Mouse (Mus musculus): ENCODE data around the gene Fmnl2. TPM values are rescaled to one million over a fixed set of nuclear protein-coding genes. Genes with fewer than 3 reads are reported as not detected.

Gene Fmnl2
- polyA plus RNA-seq, 1 experiment from 2014 or later: 14.7 TPM

DNA sequence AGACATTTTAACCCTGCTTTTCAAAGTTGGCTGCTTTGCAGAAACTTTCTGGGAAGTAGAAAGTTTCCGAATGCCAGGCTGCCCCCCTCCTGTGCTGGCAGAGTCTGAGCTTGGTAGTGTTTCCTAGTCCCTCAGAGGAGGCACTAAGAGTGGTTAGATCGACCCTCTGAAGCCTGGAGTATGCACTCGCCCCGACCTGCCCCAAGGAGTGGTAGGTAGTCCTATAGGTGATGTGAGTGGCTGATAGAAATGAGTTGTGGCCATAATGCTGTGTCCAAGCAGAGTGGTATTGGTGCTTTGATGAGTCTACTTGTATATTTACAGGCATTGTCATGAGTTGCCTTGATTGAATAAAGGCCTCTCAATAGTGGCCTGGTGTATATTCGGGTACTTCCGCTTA, 116.4 kb downstream of the Fmnl2 start:
- 91% methylated on average over 6 of the region's 6 CpGs for WGBS

DNA sequence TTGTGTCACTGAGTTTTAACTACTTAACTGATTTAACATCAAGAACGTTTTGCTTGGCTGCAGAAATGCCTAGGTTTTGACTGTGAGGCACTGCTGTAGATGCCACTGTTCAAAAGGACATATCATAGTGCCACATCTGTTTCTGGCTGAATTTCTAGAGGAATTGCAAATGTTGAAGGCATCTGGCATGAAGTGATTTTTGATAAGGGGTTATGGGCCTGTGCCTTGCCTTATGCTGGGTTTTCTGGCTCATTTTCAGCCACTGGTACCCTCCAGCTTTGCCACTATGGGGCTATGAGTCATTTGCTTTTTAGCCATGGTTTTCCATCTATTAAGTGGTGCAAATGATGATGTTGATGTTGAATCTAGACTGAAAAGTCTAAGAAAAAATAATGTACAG, 117.1 kb downstream of the Fmnl2 start:
- WGBS: 63% methylated on average over 1 of the region's 1 CpGs
- peaks cover 52% of the 10 kb centered on the region for H3K4me1 ChIP-seq (replicated peaks)
- no peak for ATAC-seq (ENCODE audit: insufficient number of reproducible peaks, insufficient read depth, low FRiP score, low TSS enrichment, low read depth)
- no peak overlapping the region for H3K27ac ChIP-seq
- H3K4me2 ChIP-seq: no peak overlapping the region
- H3K4me3 ChIP-seq (replicated peaks): no peak overlapping the region
- no peaks in the 10 kb centered on the region for H3K36me3 ChIP-seq
- no peak overlapping the region for H3K9ac ChIP-seq (replicated peaks)
- no peaks in the 10 kb centered on the region for H3K27me3 ChIP-seq
- H3K9me3 ChIP-seq: no peaks in the 10 kb centered on the region

More for the DNA sequence above, 116.4 kb downstream of the Fmnl2 start:
- Histone ChIP-seq H3K4me3 (replicated peaks) (no peak overlapping the region), H3K4me1 (replicated peaks) (peaks cover 52% of the 10 kb centered on the region), H3K36me3 (no peaks in the 10 kb centered on the region), H3K9ac (replicated peaks) (no peak overlapping the region), H3K27ac (no peak overlapping the region), H3K27me3 (no peaks in the 10 kb centered on the region), H3K9me3 (no peaks in the 10 kb centered on the region), H3K4me2 (no peak overlapping the region)
- no peak for ATAC-seq (ENCODE audit: insufficient number of reproducible peaks, insufficient read depth, low FRiP score, low TSS enrichment, low read depth)

DNA sequence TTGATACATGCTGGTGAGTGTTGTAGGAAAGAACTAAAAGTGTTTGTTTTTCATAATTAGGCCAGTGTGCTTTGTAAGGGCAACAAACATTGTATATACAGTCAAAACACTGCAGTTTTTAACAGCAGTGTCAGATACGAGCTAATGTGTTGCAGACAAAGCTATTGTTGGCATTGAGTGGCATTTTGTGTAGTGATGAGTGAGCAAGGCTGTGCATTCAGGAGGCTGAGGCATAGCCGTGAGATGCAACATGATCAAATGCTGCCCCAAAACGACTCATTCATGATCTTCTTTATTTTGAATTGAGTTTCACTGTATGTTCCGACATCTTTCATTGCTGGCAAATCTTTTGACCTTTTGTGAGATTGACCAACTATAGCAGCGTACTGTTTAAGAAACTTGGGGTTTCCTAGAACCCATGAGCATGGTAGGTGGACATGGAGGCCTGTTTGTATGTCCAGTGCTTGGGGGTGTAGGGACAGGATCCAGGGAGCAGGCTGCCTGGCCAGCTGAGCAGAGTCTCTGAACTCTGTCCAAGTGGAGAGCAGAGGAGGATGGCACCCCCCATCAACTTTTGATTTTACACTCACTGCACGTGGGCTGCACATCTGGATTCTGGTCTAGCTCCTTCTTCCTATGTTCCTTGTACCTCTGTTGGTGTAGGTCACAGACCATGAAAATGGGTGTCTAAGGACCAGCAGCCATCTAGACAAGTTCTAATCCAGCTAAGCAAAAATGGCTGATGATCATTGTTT, 120.4 kb downstream of the Fmnl2 start:
- ATAC-seq (ENCODE audit: insufficient number of reproducible peaks, insufficient read depth, low FRiP score, low TSS enrichment, low read depth): no peak
- H3K4me2 ChIP-seq: no peak overlapping the region
- 0 out of 2 replicates have a peak overlapping the region, but pooled peaks have one; percentile 31 for H3K27ac ChIP-seq
- 82% methylated on average over 6 of the region's 6 CpGs for WGBS
- peaks cover 69% of the 10 kb centered on the region for H3K4me1 ChIP-seq (replicated peaks)
- H3K9me3 ChIP-seq: no peaks in the 10 kb centered on the region
- H3K4me3 ChIP-seq (replicated peaks): no peak overlapping the region
- H3K27me3 ChIP-seq: no peaks in the 10 kb centered on the region
- no peaks in the 10 kb centered on the region for H3K36me3 ChIP-seq
- H3K9ac ChIP-seq (replicated peaks): no peak overlapping the region

DNA sequence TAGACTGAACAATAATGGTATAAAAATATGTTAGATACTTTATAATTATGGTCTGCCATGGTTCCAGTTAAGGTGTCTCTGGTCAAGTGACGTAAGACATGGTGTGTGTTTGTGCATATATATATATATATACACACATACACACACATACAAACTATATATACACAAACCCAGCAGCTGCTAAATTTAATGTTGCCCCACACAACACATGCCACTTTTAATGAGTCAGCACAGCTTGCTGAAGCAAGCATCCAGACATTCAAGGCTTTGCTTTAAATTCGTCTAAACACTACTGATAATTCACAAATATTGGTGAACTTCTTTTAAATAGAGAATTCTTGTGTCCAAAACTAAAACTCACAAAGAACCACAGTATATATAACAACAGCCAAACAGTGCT, 121.1 kb downstream of the Fmnl2 start:
- H3K27ac ChIP-seq: peak overlapping the region; percentile 71
- no peaks in the 10 kb centered on the region for H3K9me3 ChIP-seq
- H3K4me2 ChIP-seq: no peak overlapping the region
- H3K36me3 ChIP-seq: no peaks in the 10 kb centered on the region
- H3K27me3 ChIP-seq: no peaks in the 10 kb centered on the region
- 56% methylated on average over 2 of the region's 2 CpGs for WGBS
- no peak overlapping the region for H3K9ac ChIP-seq (replicated peaks)
- no peak for ATAC-seq (ENCODE audit: insufficient number of reproducible peaks, insufficient read depth, low FRiP score, low TSS enrichment, low read depth)
- peaks cover 62% of the 10 kb centered on the region for H3K4me1 ChIP-seq (replicated peaks)
- H3K4me3 ChIP-seq (replicated peaks): no peak overlapping the region

DNA sequence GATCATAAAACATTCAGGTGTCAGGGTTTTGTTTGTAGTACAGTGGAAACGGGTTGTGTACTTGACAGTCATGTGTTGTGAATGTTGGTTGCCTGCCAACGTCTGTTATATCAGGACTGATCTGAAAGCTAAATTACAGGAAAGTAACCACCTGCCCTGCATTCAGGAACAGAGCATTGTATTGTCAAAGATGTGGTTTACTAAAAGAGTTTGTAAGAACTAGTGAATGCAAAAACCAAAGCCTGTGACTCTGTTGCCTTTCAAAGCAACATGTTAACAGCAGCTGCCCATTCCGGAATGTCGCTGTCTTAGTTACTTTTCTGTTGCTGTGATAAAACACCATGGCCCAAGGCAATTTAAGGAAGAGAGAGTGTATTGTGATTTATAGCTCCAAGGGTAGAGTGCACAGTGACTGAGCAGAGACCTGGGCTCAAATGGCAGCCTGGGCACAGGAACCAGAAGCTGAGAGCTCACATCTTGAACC, 121.7 kb downstream of the Fmnl2 start:
- Histone ChIP-seq H3K4me3 (replicated peaks) (no peak overlapping the region), H3K27ac (peak overlapping the region; percentile 71), H3K36me3 (no peaks in the 10 kb centered on the region), H3K4me2 (no peak overlapping the region), H3K4me1 (replicated peaks) (peaks cover 64% of the 10 kb centered on the region), H3K9me3 (no peaks in the 10 kb centered on the region), H3K9ac (replicated peaks) (no peak overlapping the region), H3K27me3 (no peaks in the 10 kb centered on the region)
- ATAC-seq (ENCODE audit: insufficient number of reproducible peaks, insufficient read depth, low FRiP score, low TSS enrichment, low read depth): peak; percentile 50; the same call in 1 of the 2 replicates
- 10% methylated on average over 4 of the region's 4 CpGs for WGBS

DNA sequence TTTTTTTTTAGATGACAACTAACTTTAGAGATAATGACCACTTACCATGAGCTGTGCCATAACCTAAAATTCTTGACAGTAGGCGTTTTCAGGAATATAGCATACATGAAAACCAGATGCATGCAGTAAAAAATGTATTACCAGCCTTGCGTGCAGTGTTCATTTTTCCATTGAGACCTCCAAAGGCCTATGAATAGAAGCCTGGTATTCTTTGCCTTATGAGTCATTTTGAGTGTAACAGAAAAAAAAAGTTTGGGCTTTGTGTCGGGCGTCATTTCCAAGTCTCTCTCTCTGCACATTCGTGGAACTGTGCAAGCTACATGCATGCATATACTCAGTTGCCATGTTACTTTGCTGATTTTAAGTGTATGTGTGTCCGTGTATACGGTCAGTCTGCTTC, 123.5 kb downstream of the Fmnl2 start:
- Histone ChIP-seq H3K27ac (peak overlapping the region; percentile 71), H3K4me1 (replicated peaks) (peaks cover 80% of the 10 kb centered on the region), H3K36me3 (no peaks in the 10 kb centered on the region), H3K4me3 (replicated peaks) (no peak overlapping the region), H3K4me2 (no peak overlapping the region), H3K9ac (replicated peaks) (no peak overlapping the region), H3K9me3 (no peaks in the 10 kb centered on the region), H3K27me3 (no peaks in the 10 kb centered on the region)
- ATAC-seq (ENCODE audit: insufficient number of reproducible peaks, insufficient read depth, low FRiP score, low TSS enrichment, low read depth): no peak
- WGBS: 52% methylated on average over 7 of the region's 7 CpGs

DNA sequence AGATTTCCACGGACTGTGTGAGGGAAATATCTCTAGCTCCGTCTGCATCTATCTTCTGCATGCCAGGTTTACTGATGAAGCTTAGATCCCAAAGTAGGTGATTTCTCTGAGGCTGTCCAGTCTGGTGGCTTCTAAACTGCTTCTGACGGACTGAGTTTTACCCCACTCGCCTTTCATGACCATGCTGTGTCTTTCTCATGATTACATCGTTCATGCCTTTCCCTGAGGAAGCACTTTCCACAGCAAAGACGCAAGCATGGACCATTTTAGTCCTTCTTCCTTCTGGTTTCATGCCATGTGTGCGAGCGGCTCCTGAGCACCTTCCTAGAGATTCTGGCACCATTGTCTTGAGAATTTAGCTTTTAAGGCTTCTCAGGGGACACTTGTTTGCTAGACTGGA, 123.9 kb downstream of the Fmnl2 start:
- Histone ChIP-seq H3K4me1 (replicated peaks) (peaks cover 78% of the 10 kb centered on the region), H3K4me2 (no peak overlapping the region), H3K27ac (peak overlapping the region; percentile 71), H3K27me3 (no peaks in the 10 kb centered on the region), H3K36me3 (no peaks in the 10 kb centered on the region), H3K4me3 (replicated peaks) (no peak overlapping the region), H3K9me3 (no peaks in the 10 kb centered on the region), H3K9ac (replicated peaks) (no peak overlapping the region)
- WGBS: 80% methylated on average over 8 of the region's 8 CpGs
- ATAC-seq (ENCODE audit: insufficient number of reproducible peaks, insufficient read depth, low FRiP score, low TSS enrichment, low read depth): no peak

DNA sequence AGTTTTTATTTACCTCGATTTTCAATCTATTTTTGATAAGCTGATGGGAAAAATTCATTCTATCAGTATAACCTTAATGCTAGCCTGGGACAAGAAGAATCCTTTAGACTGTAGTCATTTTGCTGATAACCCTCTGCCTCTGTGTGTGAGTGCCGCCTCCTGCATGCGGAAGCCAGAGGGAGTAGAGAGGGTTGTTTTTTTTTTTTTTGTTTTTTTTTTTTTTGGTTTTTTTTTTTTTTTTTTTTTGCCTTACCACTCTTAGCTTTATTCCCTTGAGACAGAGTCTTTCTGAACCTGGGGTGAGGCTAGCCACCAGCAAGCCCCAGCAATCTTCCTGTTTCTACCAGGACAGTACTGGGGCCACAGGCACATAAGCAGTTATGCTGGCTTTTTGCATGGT, 124.8 kb downstream of the Fmnl2 start:
- 85% methylated on average over 3 of the region's 3 CpGs for WGBS
- no peaks in the 10 kb centered on the region for H3K27me3 ChIP-seq
- no peak overlapping the region for H3K4me2 ChIP-seq

DNA sequence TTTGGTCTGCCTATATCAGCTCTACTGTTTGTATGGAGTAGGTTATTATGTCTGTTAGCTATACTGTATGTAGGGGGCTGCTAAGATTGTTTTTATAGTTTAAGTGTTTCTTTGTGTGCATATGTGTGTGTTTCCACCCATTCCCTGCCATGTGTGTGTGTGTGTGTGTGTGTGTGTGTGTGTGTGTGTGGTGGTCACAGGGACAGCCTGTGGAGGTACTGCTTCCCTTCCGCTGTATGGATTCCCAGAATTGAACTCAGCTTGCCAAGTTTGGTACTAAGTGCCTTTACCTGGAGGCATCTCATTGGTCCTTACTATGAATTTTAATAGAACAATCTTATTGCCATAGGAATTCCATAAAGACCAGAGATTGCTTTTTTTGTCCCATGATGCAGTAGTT, 126.9 kb downstream of the Fmnl2 start:
- H3K27ac ChIP-seq: no peak overlapping the region
- no peaks in the 10 kb centered on the region for H3K36me3 ChIP-seq
- no peak for ATAC-seq (ENCODE audit: insufficient number of reproducible peaks, insufficient read depth, low FRiP score, low TSS enrichment, low read depth)
- no peak overlapping the region for H3K4me2 ChIP-seq
- 93% methylated on average over 1 of the region's 1 CpGs for WGBS
- H3K27me3 ChIP-seq: no peaks in the 10 kb centered on the region
- no peak overlapping the region for H3K4me3 ChIP-seq (replicated peaks)
- no peak overlapping the region for H3K9ac ChIP-seq (replicated peaks)
- peaks cover 56% of the 10 kb centered on the region for H3K4me1 ChIP-seq (replicated peaks)
- H3K9me3 ChIP-seq: no peaks in the 10 kb centered on the region

More for the DNA sequence above, 124.8 kb downstream of the Fmnl2 start:
- H3K4me3 ChIP-seq (replicated peaks): no peak overlapping the region
- H3K9me3 ChIP-seq: no peaks in the 10 kb centered on the region
- H3K36me3 ChIP-seq: no peaks in the 10 kb centered on the region
- H3K9ac ChIP-seq (replicated peaks): no peak overlapping the region
- ATAC-seq (ENCODE audit: insufficient number of reproducible peaks, insufficient read depth, low FRiP score, low TSS enrichment, low read depth): no peak
- peaks cover 70% of the 10 kb centered on the region for H3K4me1 ChIP-seq (replicated peaks)
- no peak overlapping the region for H3K27ac ChIP-seq

DNA sequence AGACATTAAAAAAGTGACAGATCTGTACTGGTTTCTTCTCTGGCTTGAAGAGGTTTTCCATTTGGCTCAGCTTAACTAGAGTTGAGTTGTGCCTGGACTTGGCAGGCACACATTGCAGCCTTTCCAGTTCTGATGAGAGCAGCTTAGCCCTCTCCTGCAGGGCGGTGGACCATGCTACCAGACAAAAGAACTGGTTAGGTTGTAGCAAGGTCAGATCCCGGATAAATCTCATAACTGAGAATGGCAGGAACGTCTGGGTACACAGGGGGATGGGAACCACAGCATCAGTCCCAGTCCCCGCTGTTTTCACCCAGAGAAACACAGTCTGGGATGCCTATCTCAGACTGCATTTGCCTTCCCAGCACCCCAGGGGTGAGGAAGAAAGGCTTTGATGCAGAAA, 127.5 kb downstream of the Fmnl2 start:
- no peak overlapping the region for H3K4me3 ChIP-seq (replicated peaks)
- H3K4me2 ChIP-seq: no peak overlapping the region
- no peak for ATAC-seq (ENCODE audit: insufficient number of reproducible peaks, insufficient read depth, low FRiP score, low TSS enrichment, low read depth)
- peak overlapping the region; percentile 73; the same call in 1 of the 2 replicates for H3K27ac ChIP-seq
- peaks cover 50% of the 10 kb centered on the region for H3K4me1 ChIP-seq (replicated peaks)
- H3K36me3 ChIP-seq: no peaks in the 10 kb centered on the region
- H3K9me3 ChIP-seq: no peaks in the 10 kb centered on the region
- WGBS: 65% methylated on average over 4 of the region's 4 CpGs
- no peak overlapping the region for H3K9ac ChIP-seq (replicated peaks)
- H3K27me3 ChIP-seq: no peaks in the 10 kb centered on the region

DNA sequence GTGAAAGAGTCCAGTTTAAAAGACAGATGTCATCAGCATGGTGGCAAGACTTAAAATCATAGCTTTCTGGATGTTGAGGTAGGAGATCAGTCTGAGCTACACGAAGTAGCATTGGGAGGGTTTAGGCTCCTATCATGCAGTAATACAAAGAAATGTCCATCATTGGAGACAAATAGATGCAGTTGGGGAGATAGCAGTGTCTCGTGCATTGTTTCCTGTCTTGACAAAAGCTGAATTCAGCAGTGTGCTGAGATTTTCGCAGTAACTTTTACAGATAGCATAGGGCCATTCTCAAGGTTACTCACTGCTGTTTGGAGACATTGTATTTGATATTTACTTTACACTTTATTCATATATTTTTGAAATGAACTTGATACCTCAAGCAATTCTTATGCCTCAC, 128.7 kb downstream of the Fmnl2 start:
- no peaks in the 10 kb centered on the region for H3K27me3 ChIP-seq
- WGBS: 85% methylated on average over 3 of the region's 3 CpGs

DNA sequence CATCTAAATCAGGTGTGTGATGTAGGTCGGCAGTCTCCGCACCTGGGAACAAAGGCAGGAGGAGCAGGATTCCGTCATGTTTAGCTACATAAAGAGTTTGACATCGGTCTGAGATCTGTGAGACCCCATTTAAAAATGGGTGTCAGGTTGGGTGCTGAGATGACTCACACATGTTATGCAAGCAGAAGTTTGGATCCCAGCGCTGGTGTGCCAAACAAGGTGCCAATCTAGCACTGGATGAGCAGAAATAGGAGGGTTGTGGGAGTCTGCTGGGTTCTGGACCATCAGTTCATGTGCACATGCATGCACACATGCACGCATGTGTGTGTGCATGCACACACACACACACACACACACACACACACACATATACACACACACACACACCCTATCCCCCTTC, 129.4 kb downstream of the Fmnl2 start:
- no peak for ATAC-seq (ENCODE audit: insufficient number of reproducible peaks, insufficient read depth, low FRiP score, low TSS enrichment, low read depth)
- Histone ChIP-seq H3K27ac (no peak overlapping the region), H3K9ac (replicated peaks) (no peak overlapping the region), H3K4me3 (replicated peaks) (no peak overlapping the region), H3K27me3 (no peaks in the 10 kb centered on the region), H3K36me3 (no peaks in the 10 kb centered on the region), H3K4me1 (replicated peaks) (peaks cover 42% of the 10 kb centered on the region), H3K9me3 (no peaks in the 10 kb centered on the region), H3K4me2 (no peak overlapping the region)
- 95% methylated on average over 6 of the region's 6 CpGs for WGBS

More for the DNA sequence above, 128.7 kb downstream of the Fmnl2 start:
- no peak overlapping the region for H3K27ac ChIP-seq
- H3K36me3 ChIP-seq: no peaks in the 10 kb centered on the region
- H3K9ac ChIP-seq (replicated peaks): no peak overlapping the region
- no peak overlapping the region for H3K4me3 ChIP-seq (replicated peaks)
- H3K4me1 ChIP-seq (replicated peaks): peaks cover 42% of the 10 kb centered on the region
- H3K9me3 ChIP-seq: no peaks in the 10 kb centered on the region
- no peak for ATAC-seq (ENCODE audit: insufficient number of reproducible peaks, insufficient read depth, low FRiP score, low TSS enrichment, low read depth)
- no peak overlapping the region for H3K4me2 ChIP-seq

All from limb, embryonic 12.5 days (tissue).